Mouse (Mus musculus) liver, adult 2 months (tissue): ENCODE results near the gene Abcc12.

ENCODE experiments used
- CTCF ChIP-seq: fragments of 200-500 bp; IDR thresholded peaks from 2 replicates; pipeline ENCODE4 v1.5.1; 2011; ENCODE audit warnings: low read depth, low read length, control low read depth
- POLR2A ChIP-seq: fragments of 200-500 bp; IDR thresholded peaks from 2 replicates; pipeline ENCODE4 v1.6.1; 2011; ENCODE audit warnings: low read length, control low read depth; ENCODE audit not compliant: insufficient read depth; ENCODE audit errors: extremely low read depth

GRCm38 (mm10) chr8:86437418-86437817 lies 143.1 kb downstream of the Abcc12 start:
- TF ChIP-seq CTCF (no peak), POLR2A (no peak)
